Mouse (Mus musculus) WW6 (cell line): ENCODE measurements around the gene Polr1b.
A peak's percentile ranks its signal among the peaks of the same experiment; 100 is the strongest.

Experiments
- DNase-seq: peaks from one replicate; pipeline ENCODE4 v3.0.0-alpha.2; 2013; ENCODE audit warnings: low read depth, low spot score

The Polr1b gene

GRCm38 (mm10) chr2:129116368-129116739, 15.6 kb downstream of the Polr1b start:
- DNase-seq, result no peak

GRCm38 (mm10) chr2:129118061-129118460, 17.3 kb downstream of the Polr1b start:
- no peak for DNase-seq

- DNase-seq, result no peak
These were observed 21.2 kb downstream of the Polr1b start for GRCm38 (mm10) chr2:129121986-129122385.

GRCm38 (mm10) chr2:129129412-129129929, 28.7 kb downstream of the Polr1b start, which contains the start of gene Chchd5:
Gene Chchd5 (plus strand): TSS chr2:129129700.
- peak; percentile 89 for DNase-seq

- no peak for DNase-seq
These were observed 29.3 kb downstream of the Polr1b start for GRCm38 (mm10) chr2:129129987-129130545.

- no peak for DNase-seq
These were observed 30.0 kb downstream of the Polr1b start for GRCm38 (mm10) chr2:129130776-129131175.

GRCm38 (mm10) chr2:129132231-129132630, 31.4 kb downstream of the Polr1b start:
- DNase-seq, result no peak

GRCm38 (mm10) chr2:129133006-129133805, 32.4 kb downstream of the Polr1b start:
- DNase-seq, result no peak

- DNase-seq, result no peak
These were observed 39.1 kb downstream of the Polr1b start for GRCm38 (mm10) chr2:129139906-129140305.

GRCm38 (mm10) chr2:129148836-129149235, 48.0 kb downstream of the Polr1b start:
- no peak for DNase-seq

GRCm38 (mm10) chr2:129150386-129150785, 49.6 kb downstream of the Polr1b start:
- no peak for DNase-seq

GRCm38 (mm10) chr2:129151111-129151510, 50.3 kb downstream of the Polr1b start:
- no peak for DNase-seq

GRCm38 (mm10) chr2:129152751-129153150, 52.0 kb downstream of the Polr1b start:
- DNase-seq, result no peak

- no peak for DNase-seq
These were observed 64.0 kb downstream of the Polr1b start for GRCm38 (mm10) chr2:129164815-129165214.

- no peak for DNase-seq
These were observed 66.0 kb downstream of the Polr1b start for GRCm38 (mm10) chr2:129166466-129167463.

GRCm38 (mm10) chr2:129173386-129173785, 72.6 kb downstream of the Polr1b start:
- DNase-seq, result no peak

GRCm38 (mm10) chr2:129174474-129174873, 73.7 kb downstream of the Polr1b start:
- DNase-seq, result no peak

- no peak for DNase-seq
These were observed 74.8 kb downstream of the Polr1b start for GRCm38 (mm10) chr2:129175636-129176035.
